Mouse (Mus musculus): Measurements from ENCODE around the gene Dusp2.

DNA sequence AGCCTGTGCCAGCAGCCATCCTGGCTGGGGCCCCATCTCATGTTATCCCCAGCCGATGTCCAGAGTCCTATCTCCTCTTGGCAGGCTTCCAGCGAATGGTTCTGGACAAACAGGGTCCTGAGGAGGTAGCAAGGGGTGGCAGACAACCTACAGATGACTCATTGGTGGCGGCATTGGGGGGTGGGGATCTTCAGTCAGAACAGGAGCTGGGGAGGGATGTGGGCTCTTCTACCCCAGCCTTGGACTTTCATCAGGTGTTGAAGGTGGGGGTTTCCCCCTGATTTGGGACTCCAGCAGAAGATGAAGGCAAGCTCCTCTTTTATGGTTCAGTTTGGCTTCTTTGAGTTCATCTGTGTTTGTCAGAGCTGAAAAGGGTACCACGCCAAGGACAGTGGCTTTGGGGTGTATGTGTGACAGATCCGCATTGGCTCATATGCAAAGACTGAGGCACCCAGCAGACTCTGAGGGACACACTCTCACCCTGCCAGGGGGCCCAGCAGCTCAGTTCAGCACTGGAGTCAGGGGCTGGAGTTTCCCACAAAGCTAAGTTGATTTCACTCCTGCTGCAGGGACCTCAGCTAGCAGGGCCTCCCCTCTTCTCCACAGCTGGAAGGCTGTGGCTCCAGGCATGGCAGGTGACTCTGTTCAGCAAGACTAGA is 1.9 kb upstream of the Dusp2 start:
- TF ChIP-seq CTCF (IDR thresholded peaks at IDR 0.05; ENCODE audit: low read depth) (no peak), EP300 (IDR thresholded peaks at IDR 0.05; ENCODE audit: low read depth) (no peak)

All from liver, postnatal 0 days (tissue).